Mouse (Mus musculus) thymus, adult 18-20 months (tissue): Measurements from ENCODE around the gene Poglut1.

Experiments used
- DNase-seq, 2 experiments: peaks; one replicate each; pipeline ENCODE4 v3.0.0; 2022; ENCODE audit warnings: mixed read lengths in 2 of 2

Gene Poglut1

GRCm38 (mm10) chr16:38549479-38550396, at the start of gene Poglut1:
Gene Poglut1, minus strand, starts transcription at chr16:38550258.
- DNase-seq = peak; percentile 51 to 53

DNA sequence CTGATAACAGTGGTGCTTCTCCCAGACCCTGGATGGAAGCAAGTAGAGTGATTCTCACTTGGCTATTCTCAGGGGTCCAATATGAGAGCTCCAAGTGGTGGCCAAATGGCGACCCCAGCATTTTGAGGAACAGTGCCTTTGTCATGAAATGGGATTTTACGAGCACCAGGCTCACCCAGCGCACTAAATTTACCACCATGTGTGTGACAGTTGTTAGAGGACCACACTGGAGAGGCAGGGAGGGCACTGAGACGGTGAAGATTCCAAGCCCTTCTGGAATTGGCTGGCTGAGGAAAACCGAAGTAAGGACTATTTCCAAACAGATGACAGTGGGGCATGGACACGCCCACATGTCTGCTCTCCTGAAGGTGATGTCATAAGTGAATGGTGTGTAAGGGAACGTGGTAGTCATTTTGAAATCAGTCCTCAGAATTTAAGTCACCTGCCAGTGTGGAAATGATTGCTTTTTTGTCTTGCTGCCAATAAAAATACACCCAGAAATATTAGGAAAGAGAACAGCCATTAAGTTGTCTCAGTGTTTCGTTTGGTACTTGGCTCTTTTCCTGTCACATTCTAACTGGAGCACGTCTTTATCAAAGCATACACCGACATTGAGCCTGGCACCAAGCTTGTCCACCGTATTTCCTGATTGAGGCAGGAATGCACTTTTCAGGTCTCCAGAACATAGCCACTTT, 49.1 kb upstream of the Poglut1 start:
- no peak for DNase-seq

DNA sequence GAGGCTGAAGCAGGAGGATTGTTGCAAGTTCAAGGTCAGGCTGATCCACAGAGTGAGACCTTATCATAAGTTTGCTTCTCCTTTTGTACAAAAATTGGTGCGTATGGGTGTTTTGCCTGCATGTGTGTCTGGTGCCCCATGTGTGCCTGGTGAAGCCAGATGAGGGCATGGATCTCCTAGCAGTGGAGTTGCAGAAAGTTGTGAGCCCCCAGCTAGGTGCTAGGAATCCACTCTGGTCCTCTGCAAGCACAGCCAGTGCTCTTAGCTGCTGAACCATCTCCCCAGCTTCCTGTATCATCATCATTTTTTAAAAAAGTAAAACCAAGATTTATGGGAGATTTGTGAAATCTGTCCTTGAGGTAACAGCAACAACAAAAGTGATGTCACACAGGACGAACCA, 46.6 kb upstream of the Poglut1 start:
- no peak for DNase-seq

GRCm38 (mm10) chr16:38596099-38596498, 46.0 kb upstream of the Poglut1 start:
- DNase-seq = no peak

GRCm38 (mm10) chr16:38594435-38594834, 44.4 kb upstream of the Poglut1 start:
- DNase-seq = no peak

GRCm38 (mm10) chr16:38592946-38593345, 42.9 kb upstream of the Poglut1 start:
- DNase-seq = no peak

- DNase-seq = no peak
These were observed 42.1 kb upstream of the Poglut1 start for GRCm38 (mm10) chr16:38592026-38592678.

DNA sequence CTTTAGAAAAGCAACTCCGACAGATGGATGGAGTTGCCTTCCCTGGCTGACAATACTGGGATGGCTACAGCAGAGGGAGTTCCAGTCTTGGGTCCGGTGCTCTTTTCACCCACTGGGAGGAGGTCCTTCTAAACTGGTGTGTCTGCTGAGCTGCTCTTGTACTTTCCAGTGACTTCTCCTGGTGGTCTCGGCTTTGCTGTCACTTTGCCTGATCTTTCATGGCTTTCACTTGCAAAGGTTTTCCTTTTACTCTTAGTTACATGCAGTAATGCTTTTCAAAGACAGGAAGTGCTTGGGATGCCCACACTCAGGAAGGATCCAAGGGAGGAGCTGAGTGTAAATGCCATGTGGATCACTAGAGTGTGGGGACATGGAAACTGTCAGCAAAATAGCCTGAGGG, 41.4 kb upstream of the Poglut1 start:
- no peak for DNase-seq

DNA sequence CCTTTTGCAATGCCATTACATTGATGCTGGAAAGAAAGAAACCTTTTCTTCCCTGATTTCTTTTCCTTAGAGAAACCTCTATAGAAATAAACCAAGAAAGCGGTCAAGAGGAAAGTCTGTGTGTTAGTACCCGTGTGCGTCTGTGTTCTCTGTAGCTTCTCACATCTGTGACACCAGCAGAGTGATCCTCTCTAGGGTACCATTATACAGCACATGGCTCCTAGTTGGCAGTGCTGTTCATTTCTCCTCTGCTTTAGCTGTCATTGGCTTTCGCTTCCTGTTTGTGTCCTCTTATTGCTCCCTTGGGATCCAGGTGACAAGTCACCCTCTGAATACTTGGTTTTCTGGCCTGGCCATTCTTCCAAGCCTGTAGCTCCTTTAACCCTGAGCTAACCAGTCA, 37.5 kb upstream of the Poglut1 start:
- no peak for DNase-seq

- DNase-seq = no peak
These were observed 37.1 kb upstream of the Poglut1 start for GRCm38 (mm10) chr16:38587163-38587562.

DNA sequence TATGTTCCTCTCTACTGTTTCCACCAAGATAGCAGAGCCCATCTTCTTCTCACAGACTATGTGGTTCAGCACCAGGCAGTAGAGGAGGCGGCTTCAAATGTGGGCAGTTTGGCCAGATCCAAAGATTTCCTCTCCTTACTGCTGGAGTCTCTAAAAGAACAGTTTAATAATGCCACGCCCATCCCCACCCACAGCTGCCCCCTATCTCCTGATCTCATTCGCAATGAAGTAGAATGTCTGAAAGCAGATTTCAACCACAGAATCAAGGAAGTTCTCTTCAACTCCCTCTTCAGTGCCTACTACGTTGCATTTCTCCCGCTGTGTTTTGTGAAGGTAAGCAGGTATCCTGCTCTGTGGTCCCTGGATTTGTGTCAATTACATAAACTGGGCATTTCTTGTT, 35.1 kb upstream of the Poglut1 start:
- DNase-seq = no peak

- peak; percentile 41 to 62 for DNase-seq
These were observed 34.7 kb upstream of the Poglut1 start for GRCm38 (mm10) chr16:38584761-38585160.

DNA sequence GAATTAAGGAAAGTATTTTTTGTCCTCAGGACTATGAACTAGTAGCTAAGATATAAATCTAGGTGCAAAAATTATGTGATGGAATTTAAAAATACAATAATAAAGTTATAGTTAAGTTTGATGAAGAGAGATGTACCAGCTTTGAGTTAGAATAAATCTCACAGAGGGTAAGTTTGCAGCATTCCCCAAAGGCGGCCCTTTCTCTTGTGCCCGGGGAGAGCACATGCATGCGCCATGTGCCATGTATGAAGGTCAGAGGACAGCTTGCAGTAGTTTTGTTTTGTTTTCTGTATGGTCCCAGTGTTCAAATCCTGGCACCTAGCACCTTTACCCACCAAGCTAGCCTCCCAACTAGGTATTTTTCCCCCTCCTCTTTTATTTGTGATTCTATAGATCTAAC, 21.4 kb upstream of the Poglut1 start:
- no peak for DNase-seq

GRCm38 (mm10) chr16:38568192-38568591, 18.1 kb upstream of the Poglut1 start:
- no peak for DNase-seq

GRCm38 (mm10) chr16:38563516-38563915, 13.5 kb upstream of the Poglut1 start:
- no peak for DNase-seq

DNA sequence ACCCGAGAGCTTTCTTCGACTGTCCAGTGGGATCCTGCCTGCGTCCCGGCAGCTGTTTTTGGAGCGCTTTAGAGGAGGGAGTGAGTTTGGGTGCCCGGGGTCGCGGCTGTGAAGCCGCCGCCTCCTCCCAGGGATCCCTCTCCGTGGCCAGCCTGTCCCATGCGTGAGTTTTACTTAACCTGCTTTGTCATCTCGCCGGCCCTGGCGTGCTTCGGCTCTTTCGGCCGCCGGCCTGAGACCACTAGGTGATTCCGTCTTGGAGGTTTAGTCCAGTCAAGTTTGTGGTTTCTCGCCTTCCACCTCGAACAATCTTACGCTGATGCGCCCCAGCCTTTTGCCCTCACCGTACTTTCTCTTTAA, 12.9 kb upstream of the Poglut1 start:
- no peak for DNase-seq

DNA sequence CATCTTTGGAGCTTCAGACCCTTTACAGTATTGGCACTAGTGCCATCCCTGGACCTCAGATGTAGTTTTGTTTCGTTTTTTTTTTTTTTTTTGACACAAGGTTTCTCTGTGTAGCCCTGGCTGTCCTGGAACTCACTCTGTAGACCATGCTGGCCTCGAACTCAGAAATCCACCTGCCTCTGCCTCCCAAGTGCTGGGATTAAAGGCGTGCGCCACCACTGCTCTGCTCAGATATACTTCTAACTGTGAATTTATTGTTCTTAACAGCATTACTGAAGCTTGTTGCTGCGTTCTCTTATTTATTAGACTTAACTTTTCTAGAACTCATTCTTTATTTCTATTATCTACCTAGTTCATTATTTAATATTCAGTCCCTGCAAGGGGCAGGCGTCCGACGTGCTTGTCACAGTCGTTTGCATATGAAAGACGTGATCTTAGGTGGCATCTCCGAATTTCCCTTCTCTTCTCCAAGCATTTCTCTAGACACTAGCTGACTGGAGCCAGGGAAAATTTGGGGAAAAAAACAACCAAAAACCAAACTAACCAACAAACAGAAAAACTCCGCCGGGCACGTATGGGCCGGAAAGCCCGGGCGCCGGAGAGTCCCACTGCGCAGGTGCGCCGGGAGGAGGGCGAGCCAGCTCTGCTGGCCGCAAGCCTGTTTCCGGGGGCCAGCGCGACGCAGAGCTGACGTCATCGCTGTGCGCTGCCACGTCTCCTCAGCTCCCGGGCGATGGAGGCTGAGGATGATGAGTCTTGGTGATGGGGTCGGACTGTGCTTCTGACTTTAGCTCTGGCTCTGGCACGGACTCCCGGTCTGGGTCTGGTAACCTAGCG, 12.3 kb upstream of the Poglut1 start:
- peak; percentile 89 to 90 for DNase-seq

DNA sequence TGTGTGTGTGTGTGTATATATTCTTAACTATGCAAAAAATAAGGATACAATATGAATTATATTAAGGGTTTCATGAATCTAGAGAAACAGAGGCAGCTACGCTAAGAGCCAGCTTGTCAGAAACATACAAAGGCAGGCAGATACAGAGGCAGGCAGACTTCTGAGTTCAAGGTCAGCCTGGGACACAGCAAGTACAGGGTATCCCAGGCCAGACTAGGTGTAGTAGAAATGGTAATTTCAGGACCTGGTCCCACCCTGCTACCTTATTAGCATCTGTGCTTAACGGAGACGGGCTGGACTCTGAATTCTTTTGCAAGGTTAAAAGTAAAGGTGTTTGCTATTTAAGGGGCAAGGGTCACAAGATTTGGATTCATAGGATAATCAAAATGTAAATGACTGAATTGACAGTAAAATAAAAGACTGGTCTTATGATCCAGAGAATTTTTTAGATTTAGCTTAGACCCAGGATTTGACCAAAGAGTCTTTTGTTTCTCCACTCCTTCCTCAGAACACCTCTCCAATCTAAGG, 8.2 kb upstream of the Poglut1 start, which contains the start of gene Tmem39a:
TSS of gene Tmem39a (plus strand) at position 478 of the 528 bp plus-strand sequence.
- DNase-seq = no peak

DNA sequence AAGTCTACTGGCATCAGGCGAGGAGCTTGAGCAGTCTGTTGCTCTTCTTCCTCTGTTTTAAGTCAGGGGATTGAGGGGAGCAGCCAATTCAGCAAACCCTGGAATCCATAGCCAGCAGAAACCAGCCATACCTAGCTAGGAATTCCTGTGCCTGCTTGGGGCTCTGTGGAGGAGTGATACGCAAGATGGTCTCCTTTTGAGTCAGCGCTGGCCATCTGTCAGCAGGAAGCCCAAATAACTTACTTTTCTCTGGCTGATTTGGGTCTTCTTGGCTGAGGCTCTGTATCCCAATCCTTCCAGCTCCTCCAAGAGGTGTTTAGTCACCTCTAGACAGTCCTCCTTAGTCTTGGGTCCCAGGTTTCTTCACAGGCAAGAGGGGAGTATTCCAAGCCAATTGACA, 5.9 kb upstream of the Poglut1 start:
- no peak for DNase-seq

GRCm38 (mm10) chr16:38548000-38548399, 2.1 kb downstream of the Poglut1 start:
- DNase-seq = no peak

GRCm38 (mm10) chr16:38538716-38539380, 11.2 kb downstream of the Poglut1 start:
- DNase-seq = no peak
